In the genomic region with DNA sequence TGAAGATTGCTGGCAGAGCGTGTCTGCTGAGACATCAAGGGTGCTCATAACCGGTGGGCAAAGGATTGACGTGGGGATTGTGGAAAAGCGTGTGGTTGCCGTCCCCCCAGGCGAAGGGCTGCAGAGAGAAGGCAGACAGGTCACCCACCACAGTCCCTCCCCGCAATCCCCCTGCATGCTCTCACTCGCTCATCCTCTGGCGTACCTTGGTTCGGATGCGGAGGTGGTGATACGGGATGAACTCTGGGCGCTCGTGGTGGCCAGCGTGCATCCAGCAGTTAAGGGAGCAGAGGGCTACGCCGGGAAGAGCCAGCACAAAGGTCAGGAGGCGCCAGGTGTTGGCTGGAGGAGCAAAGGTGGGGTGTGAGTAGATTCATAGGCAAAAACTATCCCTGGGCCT, we compare ENCODE assay signal across 29 mouse cellular contexts. TPM values are rescaled to one million over a fixed set of nuclear protein-coding genes. Genes with fewer than 3 reads are reported as not detected.
A peak's percentile ranks its signal among the peaks of the same experiment; 100 is the strongest.
DNase-seq lines count a peak whose midpoint lies in the region; ATAC-seq and TF ChIP-seq lines count a peak whose summit lies in the region.
"Had no signal": no experiment of that assay in that cellular context is flagged by ENCODE, and none has a peak within 500 bp of the region (broad histone marks: within the 10 kb centered on the region; RNA-seq: fewer than 3 reads in every experiment).

No protein-coding gene starts in this region.

- H3K9ac ChIP-seq in heart, embryonic 12.5 days = peak overlapping the region; percentile 70
- H3K9ac ChIP-seq in heart, embryonic 16.5 days (ENCODE audit: low read length) = peak overlapping the region; percentile 73
- H3K9ac ChIP-seq: embryonic facial prominence, embryonic 15.5 days; forebrain, embryonic 15.5 days; limb, embryonic 13.5 days; liver, embryonic 13.5 days; lung, embryonic 14.5 days; midbrain, embryonic 13.5 days; neural tube, embryonic 12.5 days had no signal

- H3K9me3 ChIP-seq in heart, embryonic 12.5 days (replicated peaks) = no peaks in the 10 kb centered on the region
- H3K9me3 ChIP-seq in heart, embryonic 16.5 days (replicated peaks; ENCODE audit: control insufficient read depth, low read length) = no peaks in the 10 kb centered on the region
- H3K9me3 ChIP-seq: embryonic facial prominence, embryonic 15.5 days; forebrain, embryonic 15.5 days; limb, embryonic 13.5 days; liver, embryonic 13.5 days; megakaryocyte, embryonic 14.5 days; midbrain, embryonic 13.5 days; neural tube, embryonic 12.5 days had no signal

- ATAC-seq in heart, embryonic 12.5 days (ENCODE audit: insufficient number of reproducible peaks, low FRiP score) = no peak
- ATAC-seq in heart, embryonic 16.5 days (replicated peaks; ENCODE audit: extremely low read depth, insufficient read depth, low FRiP score) = peak; percentile 45
- ATAC-seq: forebrain, embryonic 15.5 days; hindbrain, postnatal 0 days; intestine, postnatal 0 days; midbrain, embryonic 13.5 days had no signal

- no peak for TF ChIP-seq CTCF in bone marrow, adult 2 months (IDR thresholded peaks at IDR 0.05; ENCODE audit: control insufficient read depth, insufficient read depth, low read length)

- H3ac ChIP-seq in myocyte (ENCODE audit: control insufficient read depth, insufficient read length) = peak overlapping the region; percentile 63

- peaks cover 8% of the 10 kb centered on the region; the same call in 1 of the 2 replicates for H3K4me1 ChIP-seq in heart, embryonic 12.5 days (replicated peaks)
- H3K4me1 ChIP-seq in bone marrow, adult 2 months (ENCODE audit: control insufficient read depth, insufficient read depth, low read length) = peaks cover 4% of the 10 kb centered on the region
- peaks cover 12% of the 10 kb centered on the region for H3K4me1 ChIP-seq in heart, embryonic 16.5 days (ENCODE audit: control insufficient read depth, insufficient read depth, low read length)
- H3K4me1 ChIP-seq: embryonic facial prominence, embryonic 15.5 days; forebrain, embryonic 15.5 days; limb, embryonic 13.5 days; liver, embryonic 13.5 days; midbrain, embryonic 13.5 days; neural tube, embryonic 12.5 days had no signal

- peak overlapping the region; percentile 63 for H3K4me2 ChIP-seq in heart, embryonic 12.5 days
- peak overlapping the region; percentile 70 for H3K4me2 ChIP-seq in heart, embryonic 16.5 days (ENCODE audit: low read depth, low read length)
- peak overlapping the region; percentile 69 for H3K4me2 ChIP-seq in myocyte (ENCODE audit: low read depth)
- H3K4me2 ChIP-seq: embryonic facial prominence, embryonic 15.5 days; forebrain, embryonic 15.5 days; limb, embryonic 13.5 days; liver, embryonic 13.5 days; lung, embryonic 14.5 days; midbrain, embryonic 13.5 days; neural tube, embryonic 12.5 days had no signal

- WGBS in heart, embryonic 12.5 days = 58% methylated on average over 18 of the region's 18 CpGs
- 89% methylated on average over 18 of the region's 18 CpGs for WGBS in bone marrow, adult 2 months
- 52% methylated on average over 18 of the region's 18 CpGs for WGBS in heart, embryonic 16.5 days

- peak overlapping the region; percentile 55 for H3K4me3 ChIP-seq in heart, embryonic 12.5 days
- H3K4me3 ChIP-seq in bone marrow, adult 2 months (replicated peaks; ENCODE audit: control insufficient read depth, low read depth, low read length) = peak overlapping the region; percentile 4
- H3K4me3 ChIP-seq in heart, embryonic 16.5 days (ENCODE audit: low read length) = peak overlapping the region; percentile 72
- H3K4me3 ChIP-seq in myocyte = peak overlapping the region; percentile 93
- H3K4me3 ChIP-seq: embryonic facial prominence, embryonic 15.5 days; forebrain, embryonic 15.5 days; limb, embryonic 13.5 days; liver, embryonic 13.5 days; megakaryocyte, embryonic 14.5 days; midbrain, embryonic 13.5 days; neural tube, embryonic 12.5 days had no signal

- H3K27me3 ChIP-seq in heart, embryonic 12.5 days (replicated peaks) = no peaks in the 10 kb centered on the region
- no peaks in the 10 kb centered on the region for H3K27me3 ChIP-seq in heart, embryonic 16.5 days (ENCODE audit: control insufficient read depth, insufficient read depth, low read length)
- H3K27me3 ChIP-seq in myocyte (ENCODE audit: control insufficient read depth, insufficient read depth, insufficient read length) = peaks cover 14% of the 10 kb centered on the region
- H3K27me3 ChIP-seq: forebrain, embryonic 15.5 days; limb, embryonic 13.5 days; liver, embryonic 13.5 days; midbrain, embryonic 13.5 days; neural tube, embryonic 12.5 days had no signal

- H3K27ac ChIP-seq in heart, embryonic 12.5 days (ENCODE audit: poor library complexity, severe bottlenecking) = peak overlapping the region; percentile 90
- H3K27ac ChIP-seq in bone marrow, adult 2 months (ENCODE audit: control insufficient read depth, insufficient read depth, low read depth, low read length, poor library complexity) = peak overlapping the region; percentile 19; the same call in 1 of the 2 replicates
- H3K27ac ChIP-seq in heart, embryonic 16.5 days (ENCODE audit: low read length) = peak overlapping the region; percentile 90
- H3K27ac ChIP-seq: embryonic facial prominence, embryonic 15.5 days; forebrain, embryonic 15.5 days; hindbrain, postnatal 0 days; limb, embryonic 13.5 days; liver, embryonic 13.5 days; midbrain, embryonic 13.5 days; neural tube, embryonic 12.5 days had no signal

- peaks cover 3% of the 10 kb centered on the region for H3K79me2 ChIP-seq in myocyte (ENCODE audit: control insufficient read depth, insufficient read depth)

- TF ChIP-seq POLR2A in bone marrow, adult 2 months (IDR thresholded peaks at IDR 0.05; ENCODE audit: borderline replicate concordance, control insufficient read depth, low read depth, low read length) = no peak
- TF ChIP-seq POLR2A in myocyte (IDR thresholded peaks at IDR 0.05; ENCODE audit: insufficient read length, low read depth) = no peak

- peaks cover 5% of the 10 kb centered on the region; the same call in 1 of the 2 replicates for H3K36me3 ChIP-seq in heart, embryonic 12.5 days
- H3K36me3 ChIP-seq in heart, embryonic 16.5 days (ENCODE audit: control insufficient read depth, insufficient read depth) = peaks cover 3% of the 10 kb centered on the region; the same call in 1 of the 2 replicates
- H3K36me3 ChIP-seq in myocyte (ENCODE audit: control insufficient read depth, insufficient read depth) = peaks cover 13% of the 10 kb centered on the region
- H3K36me3 ChIP-seq: embryonic facial prominence, embryonic 15.5 days; forebrain, embryonic 15.5 days; limb, embryonic 13.5 days; liver, embryonic 13.5 days; midbrain, embryonic 13.5 days; neural tube, embryonic 12.5 days had no signal

- DNase-seq in heart, adult 9 months (ENCODE audit: low spot score in 2 of 2) = no peak
- no peak for DNase-seq in ovary, postnatal 10 days (ENCODE audit: low spot score)
- no peak for DNase-seq in lung, postnatal 10 days
- DNase-seq: adrenal gland, postnatal 14 days; cerebellum, adult 9-10 months; kidney, postnatal 25 days; layer of hippocampus, postnatal 36 days; liver, embryonic 13.5 days; lung, embryonic 14.5 days; retina, postnatal 1 day; right cerebral cortex, postnatal 25 days; spleen, adult 18-20 months; thymus, postnatal 14 days had no signal

TF ChIP-seq in myocyte, 11 proteins besides CTCF, POLR2A, EP300 and RAD21 (continues in another document):
- TF ChIP-seq MYOG (IDR thresholded peaks at IDR 0.05; ENCODE audit: control insufficient read depth in 1 of 3, insufficient read depth in 1 of 3, insufficient read length in 2 of 3, low read depth in 2 of 3) = no peak
- no peak for TF ChIP-seq TCF3 (IDR thresholded peaks at IDR 0.05; ENCODE audit: insufficient read length, low read depth)
- TF ChIP-seq POLR2AphosphoS2 (IDR thresholded peaks at IDR 0.05; ENCODE audit: insufficient read length, low read depth) = no peak
- TF ChIP-seq CEBPB (IDR thresholded peaks at IDR 0.05; ENCODE audit: insufficient read depth, poor library complexity, severe bottlenecking) = no peak
- TF ChIP-seq REST (IDR thresholded peaks at IDR 0.05; ENCODE audit: insufficient read depth, insufficient read length) = no peak
- TF ChIP-seq MAX (IDR thresholded peaks at IDR 0.05; ENCODE audit: low read depth) = no peak
- no peak for TF ChIP-seq MYOD1 (IDR thresholded peaks at IDR 0.05; ENCODE audit: control insufficient read depth in 1 of 3, insufficient read length in 2 of 3, low read depth in 2 of 3)
- no peak for TF ChIP-seq SRF (IDR thresholded peaks at IDR 0.05; ENCODE audit: control insufficient read depth, insufficient read length, low read depth)

RNA-seq across cellular contexts. Expression of a gene that starts 0.5 kb away (rescaled TPM):
- polyA plus RNA-seq in heart, embryonic 12.5 days (2016; fragmentation: Nextera tagmentation; extraction: Ambion mirVana) = 632 and 633 TPM in 2 replicates
- polyA plus RNA-seq in bone marrow, adult 2 months (2011; ENCODE audit: insufficient read depth, insufficient read length, low replicate concordance, missing spikeins) = 8.4 TPM in 1 of 2 replicates, not detected in the other
- 1,071 and 1,148 TPM in 2 replicates for polyA plus RNA-seq in heart, embryonic 16.5 days (2015; fragmentation: Nextera tagmentation; extraction: Ambion mirVana)
- polyA plus RNA-seq in myocyte (2012; fragmentation: generic; extraction: Trizol) = 1,017 TPM
- polyA plus RNA-seq: forebrain, embryonic 15.5 days; kidney, embryonic 14.5 days; midbrain, embryonic 13.5 days had no signal

RNA-seq across cellular contexts. Expression of a gene that starts 31.4 kb away (rescaled TPM):
- 15.3 and 15.7 TPM in 2 replicates for polyA plus RNA-seq in heart, embryonic 12.5 days (2016; fragmentation: Nextera tagmentation; extraction: Ambion mirVana)
- polyA plus RNA-seq in bone marrow, adult 2 months (2011; ENCODE audit: insufficient read depth, insufficient read length, low replicate concordance, missing spikeins) = 8.9 and 13.8 TPM in 2 replicates
- 12.8 and 13.8 TPM in 2 replicates for polyA plus RNA-seq in heart, embryonic 16.5 days (2015; fragmentation: Nextera tagmentation; extraction: Ambion mirVana)
- polyA plus RNA-seq in myocyte (2012; fragmentation: generic; extraction: Trizol) = 16.7 TPM

RNA-seq across cellular contexts. Expression of a gene that starts 32.1 kb away (rescaled TPM):
- polyA plus RNA-seq in heart, embryonic 12.5 days (2016; fragmentation: Nextera tagmentation; extraction: Ambion mirVana) = 7.1 and 7.5 TPM in 2 replicates
- 1.3 and 4.7 TPM in 2 replicates for polyA plus RNA-seq in bone marrow, adult 2 months (2011; ENCODE audit: insufficient read depth, insufficient read length, low replicate concordance, missing spikeins)
- 4.9 and 6.8 TPM in 2 replicates for polyA plus RNA-seq in heart, embryonic 16.5 days (2015; fragmentation: Nextera tagmentation; extraction: Ambion mirVana)
- polyA plus RNA-seq in myocyte (2012; fragmentation: generic; extraction: Trizol) = 3.3 TPM

RNA-seq across cellular contexts. Expression of a gene that starts 40.9 kb away (rescaled TPM):
- polyA plus RNA-seq in heart, embryonic 12.5 days (2016; fragmentation: Nextera tagmentation; extraction: Ambion mirVana) = 198 and 202 TPM in 2 replicates
- polyA plus RNA-seq in bone marrow, adult 2 months (2011; ENCODE audit: insufficient read depth, insufficient read length, low replicate concordance, missing spikeins) = 13.9 and 22.2 TPM in 2 replicates
- polyA plus RNA-seq in heart, embryonic 16.5 days (2015; fragmentation: Nextera tagmentation; extraction: Ambion mirVana) = 161 and 168 TPM in 2 replicates
- 58.1 TPM for polyA plus RNA-seq in myocyte (2012; fragmentation: generic; extraction: Trizol)

RNA-seq across cellular contexts. Expression of a gene that starts 51.5 kb away (rescaled TPM):
- 0.71 TPM in 1 of 2 replicates, not detected in the other for polyA plus RNA-seq in heart, embryonic 12.5 days (2016; fragmentation: Nextera tagmentation; extraction: Ambion mirVana)
- polyA plus RNA-seq in bone marrow, adult 2 months (2011; ENCODE audit: insufficient read depth, insufficient read length, low replicate concordance, missing spikeins) = 5.9 and 9.8 TPM in 2 replicates
- 0.63 and 0.69 TPM in 2 replicates for polyA plus RNA-seq in heart, embryonic 16.5 days (2015; fragmentation: Nextera tagmentation; extraction: Ambion mirVana)
- 0.13 TPM for polyA plus RNA-seq in myocyte (2012; fragmentation: generic; extraction: Trizol)
- polyA plus RNA-seq: brain, embryonic 14.5 days; C2C12; embryonic facial prominence, embryonic 15.5 days; forebrain, embryonic 15.5 days; hindbrain, embryonic 11.5 days; hindbrain, postnatal 0 days; intestine, postnatal 0 days; kidney, embryonic 14.5 days; limb, embryonic 13.5 days; liver, embryonic 13.5 days; lung, embryonic 14.5 days; midbrain, embryonic 13.5 days; neural tube, embryonic 12.5 days had no signal

Comparison
In these comparisons a context has a peak if more than half of its experiments do, and no peak if none do; other contexts are left out.
1. H3K27ac ChIP-seq: peak in every context shown above with its lines; median percentile 90 in heart, embryonic 12.5 days; 90 in heart, embryonic 16.5 days; 19 in bone marrow, adult 2 months.
2. H3K4me3 ChIP-seq: peak in every context shown above with its lines; median percentile 93 in myocyte; 72 in heart, embryonic 16.5 days; 55 in heart, embryonic 12.5 days; 4 in bone marrow, adult 2 months.
3. RNA of a gene that starts 0.5 kb away (polyA plus RNA-seq): 1,071 to 1,148 TPM in heart, embryonic 16.5 days, 1,017 TPM in myocyte (single experiment) and 632 to 633 TPM in heart, embryonic 12.5 days; 8.4 TPM in bone marrow, adult 2 months; every median in the first group is over 10 times any median in the second.
4. Peak in every context shown above with its lines, with median percentiles within 50 percentile points of each other: H3K4me2 ChIP-seq.